Mouse (Mus musculus): ENCODE results near the gene Zfp462. TPM values are rescaled to one million over a fixed set of nuclear protein-coding genes. Genes with fewer than 3 reads are reported as not detected.
"Not testable (repeated sequence)": the region's sequence is repeated elsewhere in the genome, so short reads cannot be mapped to it uniquely, and the experiment has no call there.

The Zfp462 gene
- polyA plus RNA-seq, 1 experiment from 2014 or later: 2.7 TPM

DNA sequence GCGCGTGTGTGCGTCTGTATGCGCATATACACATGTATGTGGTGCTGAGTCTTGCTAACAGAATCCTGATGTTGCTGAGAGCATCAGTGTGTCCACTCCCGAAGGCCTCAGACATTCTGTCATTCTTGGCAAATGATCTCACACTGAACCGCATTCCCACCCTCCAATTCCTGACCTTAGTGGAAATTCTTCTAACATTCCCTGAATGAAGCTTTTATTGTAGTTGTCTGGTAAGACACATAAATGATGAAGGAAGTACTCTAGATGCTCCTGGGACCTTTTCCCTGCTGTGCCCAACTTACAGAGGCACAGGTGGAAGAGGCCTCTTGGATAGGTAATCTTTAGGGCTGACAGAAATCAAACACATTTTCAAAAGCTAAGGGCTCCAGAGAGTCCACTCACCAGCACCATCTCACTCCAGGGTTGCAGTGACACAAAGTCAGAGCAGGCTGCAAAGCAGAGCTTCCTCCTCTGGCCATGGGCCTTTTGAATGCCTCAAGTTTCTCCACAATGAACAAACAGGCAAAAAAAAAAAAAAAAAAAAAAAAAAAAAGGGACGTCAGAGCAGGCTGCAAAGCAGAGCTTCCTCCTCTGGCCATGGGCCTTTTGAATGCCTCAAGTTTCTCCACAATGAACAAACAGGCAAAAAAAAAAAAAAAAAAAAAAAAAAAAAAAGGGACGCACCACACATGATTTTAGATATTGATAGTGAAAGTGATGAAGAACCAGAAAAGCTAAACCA lies 17.4 kb upstream of the Zfp462 start:
- not testable (repeated sequence) for H3K27ac ChIP-seq (ENCODE audit: low read length); H3K4me1 ChIP-seq (replicated peaks; ENCODE audit: control insufficient read depth, insufficient read depth, low read length); H3K36me3 ChIP-seq (ENCODE audit: control insufficient read depth, insufficient read depth, low read length); H3K9me3 ChIP-seq (ENCODE audit: control insufficient read depth, low read length); H3K4me2 ChIP-seq (ENCODE audit: low read depth, low read length); H3K4me3 ChIP-seq (ENCODE audit: low read length); ATAC-seq (ENCODE audit: low read depth); H3K9ac ChIP-seq (ENCODE audit: low read length); H3K27me3 ChIP-seq (ENCODE audit: control insufficient read depth, insufficient read depth, low read depth, low read length)
- WGBS: 66% methylated on average over 8 of the region's 8 CpGs

DNA sequence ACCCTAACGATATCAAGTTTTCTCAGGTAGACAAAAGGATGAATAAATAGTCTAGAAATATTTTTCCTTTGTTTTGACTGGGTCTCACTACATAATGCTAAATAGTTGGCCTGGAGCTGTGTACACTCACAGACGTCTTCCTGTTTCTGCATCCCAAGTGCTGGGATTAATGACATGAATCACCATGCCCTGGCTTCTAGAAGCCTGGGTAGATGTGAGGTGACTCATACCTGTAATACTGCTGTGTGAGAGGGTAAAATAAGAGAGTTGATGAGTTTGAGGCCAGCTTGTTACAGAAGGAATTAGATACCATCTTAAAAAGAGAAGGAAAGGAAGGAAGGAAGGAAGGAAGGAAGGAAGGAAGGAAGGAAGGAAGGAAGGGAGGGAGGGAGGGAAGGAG lies 15.2 kb upstream of the Zfp462 start:
- no peaks in the 10 kb centered on the region for H3K27me3 ChIP-seq (ENCODE audit: control insufficient read depth, insufficient read depth, low read depth, low read length)
- no peak for ATAC-seq (ENCODE audit: low read depth)
- no peaks in the 10 kb centered on the region for H3K4me1 ChIP-seq (replicated peaks; ENCODE audit: control insufficient read depth, insufficient read depth, low read length)
- 70% methylated on average over 2 of the region's 2 CpGs for WGBS
- H3K9me3 ChIP-seq (ENCODE audit: control insufficient read depth, low read length): no peaks in the 10 kb centered on the region
- H3K9ac ChIP-seq (ENCODE audit: low read length): no peak overlapping the region
- no peak overlapping the region for H3K4me3 ChIP-seq (ENCODE audit: low read length)
- no peak overlapping the region for H3K4me2 ChIP-seq (ENCODE audit: low read depth, low read length)
- no peak overlapping the region for H3K27ac ChIP-seq (ENCODE audit: low read length)
- no peaks in the 10 kb centered on the region for H3K36me3 ChIP-seq (ENCODE audit: control insufficient read depth, insufficient read depth, low read length)

DNA sequence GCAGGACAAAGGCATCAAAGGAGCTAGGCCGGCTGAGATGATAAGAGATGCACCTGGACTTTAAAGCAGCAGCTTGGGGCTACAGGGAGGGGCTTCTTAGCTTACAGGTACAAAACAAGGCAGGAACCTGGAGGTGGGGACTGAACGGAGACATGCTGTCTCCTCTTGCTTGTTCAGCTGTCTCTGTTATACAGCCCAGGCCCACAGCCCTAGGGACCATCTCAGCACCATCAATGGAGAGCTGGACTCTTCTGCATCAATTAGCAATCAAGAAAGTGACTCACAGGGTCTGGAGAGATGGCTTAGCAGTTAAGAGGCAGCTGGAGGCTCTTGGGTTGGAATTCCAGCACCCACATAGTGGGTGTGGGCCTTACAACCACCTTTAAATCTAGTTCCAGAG lies 12.2 kb upstream of the Zfp462 start:
- Histone ChIP-seq H3K9me3 (ENCODE audit: control insufficient read depth, low read length) (no peaks in the 10 kb centered on the region), H3K9ac (ENCODE audit: low read length) (no peak overlapping the region), H3K36me3 (ENCODE audit: control insufficient read depth, insufficient read depth, low read length) (no peaks in the 10 kb centered on the region), H3K4me1 (replicated peaks; ENCODE audit: control insufficient read depth, insufficient read depth, low read length) (no peaks in the 10 kb centered on the region), H3K27ac (ENCODE audit: low read length) (no peak overlapping the region), H3K4me2 (ENCODE audit: low read depth, low read length) (no peak overlapping the region), H3K4me3 (ENCODE audit: low read length) (no peak overlapping the region), H3K27me3 (ENCODE audit: control insufficient read depth, insufficient read depth, low read depth, low read length) (no peaks in the 10 kb centered on the region)
- no peak for ATAC-seq (ENCODE audit: low read depth)
- WGBS: 17% methylated on average over 2 of the region's 2 CpGs

DNA sequence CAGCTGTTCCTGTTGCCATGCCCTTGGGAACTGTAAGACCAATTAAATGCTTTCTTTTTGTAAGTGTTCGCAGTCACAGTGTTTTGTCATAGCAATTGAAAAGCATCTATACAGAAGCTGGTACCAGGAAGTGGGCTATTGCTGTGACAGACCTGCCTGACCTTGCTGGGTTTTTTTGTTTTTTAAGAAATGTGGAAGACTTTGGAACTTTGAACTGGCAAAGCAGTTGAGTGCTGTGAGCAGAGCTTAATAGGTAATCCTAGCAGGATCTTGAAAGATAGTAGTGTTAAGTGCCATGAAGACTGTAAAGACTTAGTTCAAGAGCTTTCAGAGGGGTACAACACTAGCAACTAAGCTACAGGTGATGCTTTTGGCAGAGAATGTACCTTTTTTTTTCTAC lies 7.7 kb upstream of the Zfp462 start:
- WGBS: 88% methylated on average over 1 of the region's 1 CpGs
- Histone ChIP-seq H3K27ac (ENCODE audit: low read length) (no peak overlapping the region), H3K4me3 (ENCODE audit: low read length) (no peak overlapping the region), H3K36me3 (ENCODE audit: control insufficient read depth, insufficient read depth, low read length) (no peaks in the 10 kb centered on the region), H3K9ac (ENCODE audit: low read length) (no peak overlapping the region), H3K9me3 (ENCODE audit: control insufficient read depth, low read length) (no peaks in the 10 kb centered on the region), H3K4me1 (replicated peaks; ENCODE audit: control insufficient read depth, insufficient read depth, low read length) (no peaks in the 10 kb centered on the region), H3K27me3 (ENCODE audit: control insufficient read depth, insufficient read depth, low read depth, low read length) (no peaks in the 10 kb centered on the region), H3K4me2 (ENCODE audit: low read depth, low read length) (no peak overlapping the region)
- no peak for ATAC-seq (ENCODE audit: low read depth)

DNA sequence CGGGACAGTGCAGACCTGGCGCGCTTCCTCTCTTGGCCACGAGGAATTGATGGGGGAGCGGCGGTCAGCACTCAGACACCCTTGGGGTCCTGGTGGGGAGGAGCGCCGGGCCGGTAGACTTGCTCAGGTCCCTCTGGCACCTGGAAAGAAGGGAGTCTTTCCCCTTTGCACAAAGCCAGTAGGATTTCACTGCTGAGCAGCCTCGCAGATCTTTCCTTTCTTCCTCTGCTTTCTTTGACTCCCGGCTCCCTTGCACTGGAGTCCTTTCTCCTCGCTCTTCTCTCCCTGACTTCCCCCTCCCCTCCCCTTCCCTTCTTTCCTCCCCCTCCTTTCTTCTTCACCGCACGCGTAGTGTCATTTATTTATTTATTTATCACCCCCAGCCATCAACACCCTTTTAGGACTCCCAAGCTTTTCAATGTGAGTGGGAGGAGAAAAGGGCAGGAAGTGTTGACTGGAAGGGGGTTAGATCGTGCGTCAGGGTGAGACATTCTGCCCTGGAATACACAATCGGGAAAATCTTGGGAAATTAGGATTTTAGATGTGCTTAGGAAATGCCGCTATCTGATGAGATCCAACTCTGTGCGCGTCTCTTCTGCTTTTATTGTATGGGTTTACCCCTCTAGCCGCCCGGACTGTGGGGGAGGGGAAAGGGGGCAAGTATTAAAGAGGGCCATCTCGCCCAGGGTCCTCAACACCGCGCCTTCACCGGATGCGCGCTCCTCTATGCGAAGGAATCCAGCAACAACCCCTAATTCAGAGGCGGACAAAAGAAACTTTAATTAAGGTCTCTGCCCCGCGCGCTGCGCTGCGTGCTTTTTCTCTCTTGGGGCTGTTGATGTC lies 976 bp downstream of the Zfp462 start:
- Histone ChIP-seq H3K27ac (ENCODE audit: low read length) (peak overlapping the region; percentile 55; the same call in 1 of the 2 replicates), H3K27me3 (ENCODE audit: control insufficient read depth, insufficient read depth, low read depth, low read length) (no peaks in the 10 kb centered on the region), H3K36me3 (ENCODE audit: control insufficient read depth, insufficient read depth, low read length) (no peaks in the 10 kb centered on the region), H3K4me1 (replicated peaks; ENCODE audit: control insufficient read depth, insufficient read depth, low read length) (peaks cover 15% of the 10 kb centered on the region), H3K4me2 (ENCODE audit: low read depth, low read length) (peak overlapping the region; percentile 95), H3K9me3 (ENCODE audit: control insufficient read depth, low read length) (no peaks in the 10 kb centered on the region), H3K4me3 (ENCODE audit: low read length) (peak overlapping the region; percentile 80), H3K9ac (ENCODE audit: low read length) (peak overlapping the region; percentile 72)
- ATAC-seq (ENCODE audit: low read depth): no peak
- under 1% methylated on average over 36 of the region's 36 CpGs for WGBS

DNA sequence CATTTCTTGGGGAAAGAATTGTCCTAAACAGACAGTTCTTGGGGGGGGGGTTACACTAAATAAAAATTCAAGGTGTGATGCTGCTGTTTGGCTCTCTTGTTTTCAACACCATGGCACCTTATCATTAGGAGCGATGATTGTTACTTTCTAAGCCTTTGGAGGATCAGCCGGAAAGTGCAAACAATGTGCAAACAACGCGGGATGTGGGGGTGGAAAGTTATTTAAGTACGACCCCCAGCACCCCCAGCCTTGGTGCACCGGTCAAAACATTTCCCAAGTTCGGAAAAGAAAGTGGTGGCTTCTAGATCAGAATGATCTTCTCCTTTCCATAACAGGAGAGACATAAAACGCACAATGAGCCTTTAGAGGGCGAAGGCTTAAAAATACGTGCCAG lies 1.8 kb downstream of the Zfp462 start:
- Histone ChIP-seq H3K9me3 (ENCODE audit: control insufficient read depth, low read length) (no peaks in the 10 kb centered on the region), H3K27me3 (ENCODE audit: control insufficient read depth, insufficient read depth, low read depth, low read length) (no peaks in the 10 kb centered on the region), H3K9ac (ENCODE audit: low read length) (peak overlapping the region; percentile 90), H3K4me3 (ENCODE audit: low read length) (peak overlapping the region; percentile 80), H3K27ac (ENCODE audit: low read length) (peak overlapping the region; percentile 90), H3K4me1 (replicated peaks; ENCODE audit: control insufficient read depth, insufficient read depth, low read length) (peaks cover 16% of the 10 kb centered on the region), H3K4me2 (ENCODE audit: low read depth, low read length) (peak overlapping the region; percentile 95), H3K36me3 (ENCODE audit: control insufficient read depth, insufficient read depth, low read length) (no peaks in the 10 kb centered on the region)
- under 1% methylated on average over 10 of the region's 10 CpGs for WGBS
- ATAC-seq (ENCODE audit: low read depth): no peak

DNA sequence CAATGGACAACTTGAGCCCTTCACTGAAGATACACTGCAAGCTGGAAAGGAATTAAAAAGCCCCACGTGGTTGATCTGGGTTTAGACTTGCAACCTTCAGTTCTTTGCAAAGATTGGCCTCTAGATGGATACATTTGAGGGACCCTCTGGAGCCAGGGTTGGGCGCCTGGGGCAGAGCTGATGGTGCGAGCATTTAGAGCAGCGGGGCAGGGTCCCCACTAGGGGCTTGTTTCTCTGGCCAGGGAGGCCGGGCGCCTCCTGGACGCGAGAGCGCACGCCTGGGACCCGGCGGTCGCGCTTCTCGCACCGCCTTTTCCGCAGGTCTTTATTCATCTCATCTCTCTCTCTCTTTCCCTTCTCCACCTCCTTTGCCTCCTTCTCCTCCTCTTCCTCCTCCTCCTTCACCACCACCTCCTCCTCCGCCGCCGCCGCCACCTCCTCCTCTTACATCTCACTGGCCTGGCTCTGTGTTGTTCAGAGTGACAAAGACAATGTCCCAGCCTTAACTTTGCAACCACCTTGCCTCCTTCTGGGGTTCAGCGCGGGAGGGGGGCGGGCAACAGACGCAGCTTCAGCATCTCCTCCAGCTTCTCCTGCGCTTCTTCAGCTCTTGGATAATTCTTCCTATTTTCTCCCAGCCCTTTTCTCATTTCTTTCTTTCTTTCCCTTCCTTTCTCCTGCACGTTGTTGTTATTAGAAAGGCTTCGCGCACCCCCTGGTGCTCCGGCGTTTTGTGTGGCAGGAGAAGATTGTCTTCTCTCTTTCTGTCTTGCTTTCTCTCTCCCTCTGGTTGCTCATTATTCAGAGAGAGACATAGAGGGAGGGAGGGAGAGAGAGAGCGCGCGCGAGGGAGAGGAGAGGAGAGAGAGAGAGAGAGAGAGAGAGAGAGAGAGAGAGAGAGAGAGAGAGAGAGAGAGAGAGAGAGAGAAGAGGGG lies 2.5 kb downstream of the Zfp462 start:
- peaks cover 16% of the 10 kb centered on the region for H3K4me1 ChIP-seq (replicated peaks; ENCODE audit: control insufficient read depth, insufficient read depth, low read length)
- H3K4me3 ChIP-seq (ENCODE audit: low read length): peak overlapping the region; percentile 80
- peak; percentile 37 for ATAC-seq (ENCODE audit: low read depth)
- H3K4me2 ChIP-seq (ENCODE audit: low read depth, low read length): peak overlapping the region; percentile 95
- H3K9ac ChIP-seq (ENCODE audit: low read length): peak overlapping the region; percentile 90
- WGBS: 0% methylated on average over 30 of the region's 35 CpGs
- H3K27me3 ChIP-seq (ENCODE audit: control insufficient read depth, insufficient read depth, low read depth, low read length): no peaks in the 10 kb centered on the region
- H3K36me3 ChIP-seq (ENCODE audit: control insufficient read depth, insufficient read depth, low read length): no peaks in the 10 kb centered on the region
- H3K9me3 ChIP-seq (ENCODE audit: control insufficient read depth, low read length): no peaks in the 10 kb centered on the region
- peak overlapping the region; percentile 90 for H3K27ac ChIP-seq (ENCODE audit: low read length)

DNA sequence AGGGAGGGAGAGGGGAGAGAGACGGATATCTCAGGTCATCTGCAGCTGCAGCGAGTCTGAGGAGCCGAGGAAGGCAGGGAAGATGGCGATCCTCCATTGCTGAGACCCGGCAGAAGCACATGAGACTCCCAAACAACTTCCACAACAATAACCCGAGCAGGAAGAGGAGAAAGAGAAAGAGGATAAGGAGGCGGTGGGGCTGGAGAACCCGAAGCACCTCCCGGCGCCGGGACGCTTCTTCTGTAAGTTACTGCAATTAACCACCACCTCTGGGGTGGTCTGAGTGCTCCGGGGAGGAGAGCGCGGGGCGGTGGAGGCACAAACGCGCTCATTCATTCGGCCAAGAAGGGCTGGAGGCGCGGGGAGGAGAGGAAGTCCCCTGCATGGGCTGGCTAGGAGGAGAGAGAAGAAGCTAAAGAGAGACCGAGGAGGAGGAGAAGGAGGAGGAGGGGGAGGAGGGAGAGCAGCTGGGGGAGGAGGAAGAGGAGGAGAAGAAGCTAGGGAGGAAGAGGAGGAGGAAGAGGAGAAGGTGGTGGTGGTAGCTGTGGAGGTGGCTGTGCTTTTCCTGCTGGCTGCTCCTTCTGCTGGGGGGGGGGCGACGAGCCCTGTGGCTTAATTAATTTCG lies 3.3 kb downstream of the Zfp462 start:
- Histone ChIP-seq H3K9me3 (ENCODE audit: control insufficient read depth, low read length) (no peaks in the 10 kb centered on the region), H3K4me1 (replicated peaks; ENCODE audit: control insufficient read depth, insufficient read depth, low read length) (peaks cover 20% of the 10 kb centered on the region), H3K9ac (ENCODE audit: low read length) (peak overlapping the region; percentile 90), H3K27me3 (ENCODE audit: control insufficient read depth, insufficient read depth, low read depth, low read length) (no peaks in the 10 kb centered on the region), H3K36me3 (ENCODE audit: control insufficient read depth, insufficient read depth, low read length) (no peaks in the 10 kb centered on the region), H3K4me2 (ENCODE audit: low read depth, low read length) (peak overlapping the region; percentile 95), H3K4me3 (ENCODE audit: low read length) (peak overlapping the region; percentile 80), H3K27ac (ENCODE audit: low read length) (peak overlapping the region; percentile 90)
- ATAC-seq (ENCODE audit: low read depth): peak; percentile 66
- under 1% methylated on average over 25 of the region's 25 CpGs for WGBS
